Mouse (Mus musculus) ES-E14 (cell line): ENCODE data around the gene Zfp628.

Experiments used
- CHD2 ChIP-seq: IDR thresholded peaks from 2 replicates; pipeline ENCODE4 v1.6.1; 2014; ENCODE audit warnings: mild to moderate bottlenecking, low read depth, low read length, inconsistent platforms
- HCFC1 ChIP-seq: IDR thresholded peaks from 2 replicates; pipeline ENCODE4 v1.6.1; 2012; ENCODE audit warnings: low read length, inconsistent platforms, borderline replicate concordance; ENCODE audit not compliant: insufficient read depth
- ZC3H11A ChIP-seq: IDR thresholded peaks from 2 replicates; pipeline ENCODE4 v1.6.1; 2012; ENCODE audit warnings: low read depth, mild to moderate bottlenecking, inconsistent platforms, low read length, borderline replicate concordance
- ZNF384 ChIP-seq: IDR thresholded peaks from 2 replicates; pipeline ENCODE4 v1.6.1; 2012; ENCODE audit warnings: low read depth, low read length, inconsistent platforms

DNA sequence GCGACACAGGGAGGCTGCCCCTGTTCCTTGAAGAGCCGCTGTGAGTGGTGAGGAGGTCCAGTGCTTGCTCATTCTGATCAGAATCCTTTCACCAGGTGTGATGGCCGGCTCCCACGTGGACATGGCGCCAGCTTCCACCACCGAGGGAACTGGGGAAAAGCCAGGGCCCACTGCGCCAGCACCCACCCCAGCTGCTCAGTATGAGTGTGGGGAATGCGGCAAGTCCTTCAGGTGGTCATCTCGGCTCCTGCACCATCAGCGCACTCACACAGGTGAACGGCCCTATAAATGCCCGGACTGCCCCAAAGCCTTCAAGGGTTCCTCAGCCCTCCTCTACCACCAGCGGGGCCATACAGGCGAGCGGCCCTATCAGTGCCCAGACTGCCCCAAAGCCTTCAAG is 3.7 kb downstream of the Zfp628 start:
- TF ChIP-seq ZNF384 (no peak), CHD2 (no peak), HCFC1 (no peak), ZC3H11A (no peak)
